Mouse (Mus musculus) common myeloid progenitor, adult 5-6 weeks (primary cell): Measurements from ENCODE around the gene Pyroxd2. TPM values are rescaled to one million over a fixed set of nuclear protein-coding genes. Genes with fewer than 3 reads are reported as not detected.
"Not testable (repeated sequence)": the region's sequence is repeated elsewhere in the genome, so short reads cannot be mapped to it uniquely, and the experiment has no call there.

ENCODE experiments used
- ATAC-seq: replicated peaks from 2 replicates; pipeline ENCODE4 v1.8.0; 2016; ENCODE audit warnings: low read depth, mild to moderate bottlenecking, moderate TSS enrichment, inconsistent platforms; ENCODE audit not compliant: poor library complexity, severe bottlenecking
- total RNA-seq: library from RNA; stranded (forward); fragments of 200-1000, 187-1606 nt; gene quantifications from 2 replicates; pipeline ENCODE4 v1.2.3, GENCODE M21; 2017

Gene Pyroxd2
- total RNA-seq, 1 experiment from 2014 or later, result 0.73 TPM

GRCm38 (mm10) chr19:42699426-42699825 is 53.1 kb downstream of the Pyroxd2 start:
- ATAC-seq, result no peak

DNA sequence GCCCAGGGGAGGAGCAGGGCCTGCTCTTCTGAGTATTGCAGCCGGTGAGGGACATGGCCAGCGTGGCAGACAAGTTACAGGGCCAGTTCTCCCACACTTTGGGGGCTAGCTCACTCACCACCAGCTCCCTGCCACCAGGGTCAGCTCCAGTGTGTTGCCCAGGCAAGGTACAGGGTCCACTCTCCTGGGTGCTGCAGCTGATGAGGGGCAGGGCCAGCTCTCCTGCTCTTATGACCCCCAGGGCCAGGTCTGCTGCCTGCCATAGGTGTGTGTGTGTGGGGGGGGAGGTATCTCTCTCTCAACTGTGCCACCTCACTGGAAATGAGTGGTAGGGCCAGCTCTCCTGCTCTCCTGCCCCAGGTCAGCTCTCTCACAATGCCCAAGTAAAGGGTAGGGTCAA is 54.0 kb downstream of the Pyroxd2 start:
- no peak for ATAC-seq

DNA sequence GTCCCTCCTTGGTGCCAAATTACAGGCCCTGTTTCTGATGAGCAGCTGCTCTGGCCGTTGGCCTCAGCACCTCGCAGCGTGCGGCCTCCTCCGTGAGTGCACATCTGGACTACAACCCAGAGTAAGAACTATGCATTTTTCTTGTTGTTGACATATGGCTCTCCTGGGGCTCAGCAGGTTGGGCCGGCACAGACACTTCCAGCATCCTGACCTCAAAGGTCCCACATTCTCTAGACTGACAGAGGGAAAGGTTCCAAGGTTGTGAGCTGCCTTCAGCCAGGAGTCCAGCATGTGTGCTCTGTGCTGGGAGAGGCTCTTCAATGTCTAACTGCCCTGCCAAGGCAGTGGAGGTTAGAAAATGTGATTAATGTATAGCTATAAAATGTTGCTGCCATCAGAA is 55.2 kb downstream of the Pyroxd2 start:
- no peak for ATAC-seq

DNA sequence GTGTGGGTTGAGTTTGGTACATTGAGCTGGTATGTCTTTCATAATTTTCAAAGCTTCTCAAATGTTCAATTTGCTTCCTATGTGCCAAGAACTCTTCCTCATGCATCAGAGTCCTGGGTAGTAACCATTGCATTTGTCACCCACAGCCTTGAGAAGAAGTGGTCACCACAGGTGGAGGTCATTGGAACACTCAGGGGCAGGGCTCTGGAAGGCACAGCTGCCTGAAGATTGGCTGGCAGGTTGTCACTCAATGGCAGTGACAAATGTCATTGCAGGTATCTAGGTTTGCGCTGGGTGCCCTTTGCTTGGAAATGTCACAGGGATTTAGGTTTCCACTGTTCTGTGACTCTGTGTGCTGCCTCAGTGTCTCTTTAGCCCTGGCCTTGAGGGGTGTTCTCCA is 62.3 kb downstream of the Pyroxd2 start:
- ATAC-seq, result no peak

- no peak for ATAC-seq
Measured at GRCm38 (mm10) chr19:42689786-42690185, 62.8 kb downstream of the Pyroxd2 start.

DNA sequence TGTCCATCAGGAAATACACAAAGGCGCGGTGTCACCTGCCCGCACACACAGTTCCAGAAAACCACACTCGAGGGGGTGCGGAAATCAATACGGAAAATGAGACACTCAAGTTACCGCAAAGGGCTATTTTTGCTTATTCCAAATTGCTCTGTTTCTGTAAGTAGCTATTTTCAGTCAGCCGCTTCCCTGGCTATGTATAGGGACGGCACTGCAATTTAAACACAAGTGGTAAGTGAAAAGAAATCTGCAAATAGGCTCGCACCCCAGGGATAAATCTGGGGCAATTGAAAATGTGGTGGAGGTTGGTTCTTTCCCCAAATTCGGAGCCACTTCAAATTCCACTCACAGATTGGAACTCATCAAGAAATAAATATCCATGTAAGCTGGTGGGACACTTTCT is 63.3 kb downstream of the Pyroxd2 start:
- no peak for ATAC-seq

DNA sequence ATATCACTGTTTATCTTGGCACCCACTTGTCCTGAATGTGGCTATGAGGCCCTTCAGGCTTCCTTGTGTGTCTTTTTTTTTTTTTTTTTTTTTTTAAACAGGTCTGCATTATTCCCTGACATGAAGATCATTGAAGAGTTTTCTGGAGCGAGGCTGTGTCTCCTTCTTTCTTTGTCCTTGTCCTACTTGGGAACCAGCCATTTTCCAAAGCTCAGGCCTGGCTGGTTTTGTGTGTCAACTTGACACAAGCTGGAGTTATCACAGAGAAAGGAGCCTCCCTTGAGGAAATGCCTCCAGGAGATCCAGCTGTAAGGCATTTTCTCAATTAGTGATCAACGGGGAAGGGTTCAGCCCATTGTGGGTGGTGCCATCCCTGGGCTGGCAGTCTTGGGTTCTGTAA is 69.8 kb downstream of the Pyroxd2 start:
- not testable (repeated sequence) for ATAC-seq

DNA sequence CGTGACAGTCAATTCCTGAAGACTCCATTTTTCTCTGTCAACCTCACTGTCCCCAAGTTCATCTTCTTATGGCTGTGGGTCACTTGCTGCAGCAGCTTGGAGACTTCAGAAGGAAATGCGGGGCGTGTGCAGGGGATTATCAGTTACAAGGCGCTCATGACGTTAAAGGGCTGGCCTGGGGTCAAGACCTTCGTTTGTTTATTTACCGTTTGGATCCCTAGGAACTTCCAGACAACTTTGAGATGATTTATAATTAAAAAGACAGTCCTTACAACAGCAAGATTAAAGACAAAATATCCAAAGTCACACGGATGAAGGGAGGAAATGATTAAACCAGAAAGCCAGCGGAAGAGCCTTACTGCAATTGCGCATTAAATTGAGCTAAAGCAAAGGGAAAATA is 74.4 kb downstream of the Pyroxd2 start:
- no peak for ATAC-seq

- no peak for ATAC-seq
Measured at GRCm38 (mm10) chr19:42677452-42677851, 75.1 kb downstream of the Pyroxd2 start.

DNA sequence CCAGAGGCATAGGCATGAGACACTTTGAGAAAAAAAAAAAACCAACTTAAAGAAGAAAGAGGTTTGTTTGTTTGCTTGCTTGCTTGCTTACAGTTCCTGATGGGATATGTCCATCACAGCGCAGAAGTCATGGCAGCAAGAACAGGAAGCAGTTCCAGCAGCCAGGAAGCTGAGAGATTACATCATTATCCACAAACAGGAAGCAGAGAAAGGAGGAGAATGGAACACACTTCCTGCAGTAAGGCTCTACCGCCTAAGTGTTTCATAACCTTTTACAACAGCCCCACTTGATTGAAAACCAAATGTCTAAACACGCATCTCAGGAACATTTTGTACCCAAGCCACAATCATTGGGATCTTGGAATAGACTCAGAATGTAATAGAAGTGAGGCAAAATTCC is 75.6 kb downstream of the Pyroxd2 start:
- no peak for ATAC-seq

Other genes with a start within 250 kb of the Pyroxd2 start
- 28.6 and 42.1 TPM in 2 replicates for gene R3hcc1l, start 234.0 kb downstream of the Pyroxd2 start, total RNA-seq
- gene Loxl4, start 140.0 kb downstream of the Pyroxd2 start, total RNA-seq, result not detected in 2 replicates
- gene Hps1, start 27.2 kb upstream of the Pyroxd2 start, total RNA-seq, result 38.6 and 40.6 TPM in 2 replicates